Mouse (Mus musculus) common myeloid progenitor, adult 5-6 weeks (primary cell): ENCODE measurements around the gene Gm10065. TPM values are rescaled to one million over a fixed set of nuclear protein-coding genes. Genes with fewer than 3 reads are reported as not detected.

Experiments
- ATAC-seq: replicated peaks from 2 replicates; pipeline ENCODE4 v1.8.0; 2016; ENCODE audit warnings: low read depth, mild to moderate bottlenecking, moderate TSS enrichment, inconsistent platforms; ENCODE audit not compliant: poor library complexity, severe bottlenecking
- total RNA-seq: library from RNA; stranded (forward); fragments of 200-1000, 187-1606 nt; gene quantifications from 2 replicates; pipeline ENCODE4 v1.2.3, GENCODE M21; 2017

Gm10065 gene
- total RNA-seq, 1 experiment from 2014 or later, result not detected

DNA sequence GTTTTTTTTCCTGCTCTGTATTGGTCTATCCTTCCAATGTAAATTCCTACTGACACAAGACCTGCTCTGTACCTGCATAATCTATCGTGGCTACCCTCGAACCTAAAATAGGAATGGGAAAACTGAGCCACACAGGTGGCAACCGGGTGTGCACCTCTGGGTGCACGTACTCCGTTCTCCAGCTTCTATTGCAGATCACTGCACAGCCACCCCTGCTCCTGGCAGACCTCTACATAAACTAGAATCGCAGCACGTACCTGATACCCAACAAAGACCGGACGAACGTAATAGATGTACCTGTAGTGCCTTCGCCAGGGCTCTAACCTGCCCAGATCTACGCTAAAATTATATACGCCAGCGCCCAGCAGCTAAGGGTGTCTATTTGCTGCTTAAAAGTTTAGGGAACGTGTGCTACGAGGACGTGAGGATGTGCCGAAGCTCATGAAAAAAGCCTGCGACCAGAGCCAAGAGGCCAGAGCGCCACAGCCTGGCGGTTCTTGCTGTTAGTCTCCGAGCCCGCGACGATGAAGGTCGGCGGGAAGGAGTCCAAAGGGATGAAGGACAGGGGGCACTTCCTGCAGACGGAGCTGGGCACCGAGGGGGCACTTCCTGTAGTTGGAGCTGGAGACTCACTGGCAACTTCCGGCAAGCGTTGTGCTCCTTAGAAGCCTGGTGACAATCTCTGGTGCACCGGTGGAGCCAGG lies 38.6 kb downstream of the Gm10065 start, which contains the start of gene Pgbd1:
Pgbd1 (minus strand) TSS at position 556 of the 704 bp plus-strand sequence.
- peak; percentile 95 for ATAC-seq

DNA sequence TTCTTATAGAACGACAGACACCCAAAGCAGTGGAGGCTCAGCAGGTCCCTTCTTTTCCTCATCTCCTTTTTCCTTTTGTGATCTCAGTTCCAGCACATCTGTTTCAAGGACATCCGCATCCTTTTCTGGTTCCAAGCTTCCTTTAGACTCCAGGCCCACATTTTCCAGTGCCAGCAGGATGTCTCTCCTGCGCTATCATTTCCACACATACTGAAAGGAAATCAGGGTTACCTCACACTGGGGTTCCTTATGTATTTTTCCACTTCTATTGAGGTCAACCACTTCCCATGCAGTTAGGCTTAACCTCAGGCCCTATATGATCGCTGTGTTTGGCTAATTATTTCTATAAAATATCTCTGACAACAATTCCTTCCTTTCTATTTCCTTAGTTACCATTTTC lies 43.8 kb downstream of the Gm10065 start:
- no peak for ATAC-seq

Other genes with a start within 250 kb of the Gm10065 start
- not detected in 2 replicates for gene Gpx5, start 186.7 kb downstream of the Gm10065 start, total RNA-seq
- gene Gpx6, start 167.3 kb downstream of the Gm10065 start, total RNA-seq, result not detected in 2 replicates
- gene Olfr1367, start 132.5 kb downstream of the Gm10065 start, total RNA-seq, result not detected in 2 replicates
- 9.0 and 12.3 TPM in 2 replicates for gene Zscan12, start 116.6 kb downstream of the Gm10065 start, total RNA-seq
- gene Zkscan3, start 76.7 kb downstream of the Gm10065 start, total RNA-seq, result 37.7 and 38.6 TPM in 2 replicates
- 0.87 and 1.2 TPM in 2 replicates for gene Pgbd1, start 38.4 kb downstream of the Gm10065 start, total RNA-seq
- gene Zscan26, start 25.7 kb downstream of the Gm10065 start, total RNA-seq, result 18.6 and 27.6 TPM in 2 replicates
- 0.19 TPM in 1 of 2 replicates, not detected in the other for gene Nkapl, start 10.9 kb downstream of the Gm10065 start, total RNA-seq
- 0.73 and 1.4 TPM in 2 replicates for gene Zkscan4, start 534 bp downstream of the Gm10065 start, total RNA-seq
- gene AK157302, start 15.8 kb upstream of the Gm10065 start, total RNA-seq, result 0.37 and 0.44 TPM in 2 replicates
- gene Gm11273, start 22.0 kb upstream of the Gm10065 start, total RNA-seq, result 8.5 and 11.7 TPM in 2 replicates
- gene Zkscan8, start 51.7 kb upstream of the Gm10065 start, total RNA-seq, result 12.4 and 14.7 TPM in 2 replicates
- not detected in 2 replicates for gene Olfr1366, start 63.4 kb upstream of the Gm10065 start, total RNA-seq
- not detected in 2 replicates for gene Olfr1535, start 80.5 kb upstream of the Gm10065 start, total RNA-seq
- gene Olfr1364, start 102.3 kb upstream of the Gm10065 start, total RNA-seq, result not detected in 2 replicates
- not detected in 2 replicates for gene Olfr1362, start 134.6 kb upstream of the Gm10065 start, total RNA-seq
- not detected in 2 replicates for gene Olfr11, start 163.1 kb upstream of the Gm10065 start, total RNA-seq
- gene Olfr1361, start 183.9 kb upstream of the Gm10065 start, total RNA-seq, result not detected in 2 replicates
- not detected in 2 replicates for gene Olfr1360, start 198.0 kb upstream of the Gm10065 start, total RNA-seq
- gene Olfr1359, start 218.7 kb upstream of the Gm10065 start, total RNA-seq, result not detected in 2 replicates
- 401 and 517 TPM in 2 replicates for gene Hist1h2bl, start 236.7 kb upstream of the Gm10065 start, total RNA-seq
- 1,241 and 1,337 TPM in 2 replicates for gene Hist1h2ai, start 237.0 kb upstream of the Gm10065 start, total RNA-seq
- 145 and 293 TPM in 2 replicates for gene Hist1h3h, start 238.2 kb upstream of the Gm10065 start, total RNA-seq
- 379 and 469 TPM in 2 replicates for gene Hist1h2bm, start 242.6 kb upstream of the Gm10065 start, total RNA-seq